Mouse (Mus musculus): ENCODE results near the gene Msrb3. TPM values are rescaled to one million over a fixed set of nuclear protein-coding genes. Genes with fewer than 3 reads are reported as not detected.

Msrb3 gene
- total and polyA plus RNA-seq, 3 experiments: 0.15 TPM; not detected in 1

GRCm38 (mm10) chr10:120775361-120775760 is 123.5 kb downstream of the Msrb3 start:
- Histone ChIP-seq H3K79me2 (ENCODE audit: control insufficient read depth, insufficient read depth, low read length, poor library complexity) (no peaks in the 10 kb centered on the region), H3K9ac (ENCODE audit: control insufficient read depth, low read depth, low read length, poor library complexity, severe bottlenecking) (peak overlapping the region; percentile 46; the same call in 1 of the 2 replicates), H3K4me1 (ENCODE audit: control insufficient read depth in 1 of 2, insufficient read depth in 2 of 2, low read length in 2 of 2) (peaks cover 16 to 19% of the 10 kb centered on the region in 2 experiments), H3K4me3 (ENCODE audit: control insufficient read depth in 1 of 2, insufficient read depth in 1 of 2, low read depth in 2 of 2, low read length in 2 of 2) (peak overlapping the region; percentile 11 to 40), H3K27me3 (ENCODE audit: control insufficient read depth in 1 of 2, insufficient read depth in 2 of 2, low read length in 2 of 2) (no peaks in the 10 kb centered on the region), H3K27ac (ENCODE audit: control insufficient read depth, low read depth, low read length) (peak overlapping the region; percentile 87), H3K36me3 (ENCODE audit: control insufficient read depth in 1 of 2, insufficient read depth in 2 of 2, low read length in 2 of 2) (peaks cover 0 to 18% of the 10 kb centered on the region in 2 experiments; a peak in 2 of 4 replicates), H3K9me3 (replicated peaks; ENCODE audit: insufficient read depth, low read length) (no peaks in the 10 kb centered on the region)
- DNase-seq (ENCODE audit: low read depth, low spot score): peak; percentile 96
- TF ChIP-seq MAZ (IDR thresholded peaks at IDR 0.05; ENCODE audit: low read depth, low read length) (peak; percentile 77; the same call in 1 of the 2 replicates), CHD2 (IDR thresholded peaks at IDR 0.05; ENCODE audit: low read length) (no peak), HCFC1 (IDR thresholded peaks at IDR 0.05; ENCODE audit: low read depth, low read length) (peak; percentile 72), POLR2AphosphoS5 (IDR thresholded peaks at IDR 0.05; ENCODE audit: borderline replicate concordance, low read depth, low read length) (no peak), MEF2A (IDR thresholded peaks at IDR 0.05; ENCODE audit: extremely low read depth, insufficient replicate concordance, low read depth, low read length, poor library complexity, severe bottlenecking) (no peak), TCF12 (IDR thresholded peaks at IDR 0.05; ENCODE audit: low read depth, low read length) (peak; percentile 100), UBTF (IDR thresholded peaks at IDR 0.05; ENCODE audit: borderline replicate concordance, insufficient read depth, low read depth, low read length) (no peak), CTCF (IDR thresholded peaks at IDR 0.05 in 2 of 3, conservative IDR thresholded peaks at IDR 0.05 in 1 of 3; ENCODE audit: control insufficient read depth in 1 of 3, insufficient read depth in 1 of 3, low read depth in 2 of 3, low read length in 3 of 3, poor library complexity in 1 of 3, severe bottlenecking in 1 of 3) (no peak), POLR2A (IDR thresholded peaks at IDR 0.05; ENCODE audit: control insufficient read depth in 1 of 2, insufficient read depth in 1 of 2, low read depth in 1 of 2, low read length in 2 of 2, poor library complexity in 1 of 2) (peak in 1 of 2 experiments; percentile 53; a peak in 1 of 4 replicates), ZKSCAN1 (IDR thresholded peaks at IDR 0.05; ENCODE audit: low read depth, low read length) (no peak), ZMIZ1 (IDR thresholded peaks at IDR 0.05; ENCODE audit: low read depth, low read length) (peak; percentile 37; the same call in 1 of the 2 replicates), MYC (IDR thresholded peaks at IDR 0.05; ENCODE audit: low read depth, low read length) (peak; percentile 81), USF1 (IDR thresholded peaks at IDR 0.05; ENCODE audit: low read depth, low read length) (no peak), TAL1 (IDR thresholded peaks at IDR 0.05; ENCODE audit: low read length) (peak; percentile 100), MXI1 (IDR thresholded peaks at IDR 0.05; ENCODE audit: low read depth, low read length) (peak; percentile 96), SMC3 (IDR thresholded peaks at IDR 0.05; ENCODE audit: low read depth, low read length) (no peak; the same call in 1 of the 2 replicates), RAD21 (IDR thresholded peaks at IDR 0.05; ENCODE audit: low read depth, low read length) (no peak), BHLHE40 (IDR thresholded peaks at IDR 0.05; ENCODE audit: borderline replicate concordance, low read depth, low read length) (peak; percentile 51; the same call in 1 of the 2 replicates), EP300 (IDR thresholded peaks at IDR 0.05; ENCODE audit: low read depth in 1 of 2, low read length in 2 of 2) (peak; percentile 98 to 99), NRF1 (IDR thresholded peaks at IDR 0.05; ENCODE audit: insufficient read depth, low read depth, low read length, poor library complexity, severe bottlenecking) (no peak), MAFK (IDR thresholded peaks at IDR 0.05; ENCODE audit: borderline replicate concordance, low read depth, low read length) (peak; percentile 74; the same call in 1 of the 2 replicates), ELF1 (IDR thresholded peaks at IDR 0.05; ENCODE audit: low read depth, low read length) (0 out of 2 replicates have a peak, but pooled peaks have one; percentile 44), USF2 (IDR thresholded peaks at IDR 0.05; ENCODE audit: borderline replicate concordance in 1 of 2, insufficient read depth in 1 of 2, low read depth in 1 of 2, low read length in 2 of 2) (no peak), CHD1 (IDR thresholded peaks at IDR 0.05; ENCODE audit: low read depth, low read length) (no peak), MAX (IDR thresholded peaks at IDR 0.05; ENCODE audit: low read length) (no peak; the same call in none of the 2 replicates), ETS1 (IDR thresholded peaks at IDR 0.05; ENCODE audit: low read depth, low read length) (peak; percentile 98), TBP (IDR thresholded peaks at IDR 0.05; ENCODE audit: low read depth, low read length) (peak; percentile 41; the same call in 1 of the 2 replicates), RCOR1 (IDR thresholded peaks at IDR 0.05; ENCODE audit: low read depth, low read length) (peak; percentile 97), ZNF384 (IDR thresholded peaks at IDR 0.05; ENCODE audit: low read depth, low read length) (no peak; the same call in 1 of the 2 replicates), POLR2AphosphoS2 (IDR thresholded peaks at IDR 0.05; ENCODE audit: low read length) (peak; percentile 70; the same call in 1 of the 2 replicates), GABPA (IDR thresholded peaks at IDR 0.05; ENCODE audit: low read depth, low read length) (no peak), SIN3A (IDR thresholded peaks at IDR 0.05; ENCODE audit: low read length) (peak; percentile 79), MYB (IDR thresholded peaks at IDR 0.05; ENCODE audit: low read depth, low read length) (peak; percentile 65), KAT2A (conservative IDR thresholded peaks at IDR 0.05; ENCODE audit: low read depth, low read length) (no peak; the same call in 1 of the 2 replicates), E2F4 (IDR thresholded peaks at IDR 0.05; ENCODE audit: borderline replicate concordance, low read depth, low read length) (no peak), JUND (IDR thresholded peaks at IDR 0.05; ENCODE audit: low read depth, low read length) (peak; percentile 45; the same call in 1 of the 2 replicates)

Data from MEL (cell line).